Mouse (Mus musculus) megakaryocyte, embryonic 14.5 days (primary cell): Measurements from ENCODE around the gene Galnt13. TPM values are rescaled to one million over a fixed set of nuclear protein-coding genes. Genes with fewer than 3 reads are reported as not detected.
"Not testable (repeated sequence)": the region's sequence is repeated elsewhere in the genome, so short reads cannot be mapped to it uniquely, and the experiment has no call there.

ENCODE experiments used
- H3K27me3 ChIP-seq: replicated peaks from 2 replicates; pipeline ENCODE3; 2012; ENCODE audit warnings: inconsistent platforms
- H3K36me3 ChIP-seq: replicated peaks from 2 replicates; pipeline ENCODE3; 2012; ENCODE audit warnings: low read length, inconsistent platforms, mixed read lengths
- H3K4me1 ChIP-seq: 2 replicates; pipeline ENCODE4 v1.6.1; 2012; ENCODE audit warnings: inconsistent platforms
- H3K4me3 ChIP-seq: replicated peaks from 2 replicates; pipeline ENCODE3; 2012; ENCODE audit warnings: moderate library complexity, mild to moderate bottlenecking, inconsistent platforms
- H3K9me3 ChIP-seq: 2 replicates; pipeline ENCODE4 v1.6.1; 2012; ENCODE audit warnings: inconsistent platforms
- FLI1 ChIP-seq: IDR thresholded peaks from 2 replicates; pipeline ENCODE4 v1.6.1; 2012; ENCODE audit warnings: low read length, inconsistent platforms, mixed read lengths
- GATA1 ChIP-seq: IDR thresholded peaks from 3 replicates; pipeline ENCODE4 v1.6.1; 2012; ENCODE audit warnings: mixed read lengths, low read length, inconsistent platforms, borderline replicate concordance
- polyA plus RNA-seq: library from polyadenylated mRNA; stranded (reverse); fragments of >175 nt; gene quantifications from 2 replicates; pipeline ENCODE4 v1.2.3, GENCODE M21; 2012; ENCODE audit warnings: low replicate concordance; ENCODE audit not compliant: insufficient read depth

The Galnt13 gene
- polyA plus RNA-seq, 1 experiment, result not detected

DNA sequence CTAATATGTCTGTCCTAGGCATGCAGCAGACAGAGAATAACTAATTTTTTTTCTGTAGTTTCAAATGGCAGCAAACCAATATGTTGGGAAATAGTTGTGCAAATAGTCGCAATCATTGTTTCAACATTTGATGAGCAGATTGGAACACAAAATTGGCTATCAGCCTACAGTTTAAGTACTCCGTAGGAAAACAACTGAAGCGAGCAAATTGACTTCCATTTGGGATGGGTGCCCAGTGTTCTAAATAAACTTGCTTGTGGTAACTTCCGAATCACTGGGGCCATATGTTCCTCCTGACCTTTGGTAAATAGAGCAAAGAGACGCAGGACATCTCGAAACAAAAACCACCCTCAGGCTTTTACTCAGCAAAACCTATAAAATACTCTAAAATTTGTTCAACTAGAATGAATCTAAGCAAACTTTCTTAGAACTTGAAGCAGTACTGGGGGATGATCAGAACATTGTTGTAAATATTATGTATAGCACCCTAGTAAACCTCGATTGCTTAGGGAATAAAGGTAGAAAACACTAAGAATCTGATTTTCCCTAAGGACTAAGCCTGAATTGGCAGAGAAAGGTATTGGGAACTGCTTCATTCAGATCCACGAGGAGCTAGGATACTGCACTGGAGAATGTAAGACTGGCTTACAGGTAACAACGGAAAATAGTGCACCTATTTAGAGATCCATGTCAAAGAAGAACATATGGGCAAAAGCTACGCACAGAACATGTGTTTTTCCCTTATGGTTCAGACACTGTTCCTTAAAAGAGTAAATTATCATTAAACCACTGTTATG lies 122.4 kb downstream of the Galnt13 start:
- Histone ChIP-seq H3K4me3 (no peak overlapping the region), H3K9me3 (0 out of 2 replicates have a peak, but pooled peaks cover 3% of the 10 kb centered on the region), H3K4me1 (no peaks in the 10 kb centered on the region), H3K27me3 (no peaks in the 10 kb centered on the region), H3K36me3 (no peaks in the 10 kb centered on the region)
- TF ChIP-seq GATA1 (no peak), FLI1 (no peak)

DNA sequence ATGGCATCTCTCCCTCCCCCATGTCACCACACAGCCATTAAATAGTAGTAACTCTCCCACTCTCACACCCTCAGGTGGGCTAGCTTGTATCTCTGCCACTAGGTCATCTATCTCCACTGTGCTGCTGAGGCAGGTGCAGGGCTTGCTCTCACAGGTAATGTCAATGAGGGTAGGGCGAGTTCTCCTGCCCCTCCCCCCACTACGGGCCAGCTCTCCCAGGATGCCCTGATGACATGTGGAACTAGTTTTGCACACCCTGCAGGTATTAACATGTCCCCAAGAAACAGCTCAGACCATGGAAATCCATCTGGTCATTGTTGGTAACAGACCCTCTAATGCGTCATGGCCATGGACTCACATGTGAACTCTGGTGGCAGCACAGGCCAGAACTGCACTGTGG lies 129.0 kb downstream of the Galnt13 start:
- Histone ChIP-seq H3K9me3 (peaks cover 6% of the 10 kb centered on the region; the same call in 1 of the 2 replicates), H3K27me3 (no peaks in the 10 kb centered on the region), H3K4me3 (no peak overlapping the region), H3K4me1 (no peaks in the 10 kb centered on the region), H3K36me3 (no peaks in the 10 kb centered on the region)
- TF ChIP-seq FLI1 (no peak), GATA1 (no peak)

DNA sequence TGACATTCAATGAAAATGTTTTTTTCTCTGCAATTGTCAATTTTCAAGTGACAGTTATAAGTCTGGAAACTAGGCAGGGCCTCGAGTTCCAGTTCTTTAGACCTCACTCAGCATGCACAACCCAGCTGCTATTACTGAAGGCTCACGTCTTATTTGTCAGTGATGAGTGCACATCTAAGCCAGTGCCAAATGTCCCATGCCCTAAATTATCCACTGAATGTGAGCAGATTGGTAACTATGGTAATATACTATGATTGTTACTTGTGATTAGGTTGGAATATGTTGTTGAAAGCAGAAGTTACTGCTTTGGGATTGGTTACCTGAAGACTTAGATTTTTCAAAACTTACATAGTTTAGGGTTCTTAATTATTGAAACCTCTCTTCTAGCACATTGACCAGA lies 131.1 kb downstream of the Galnt13 start:
- Histone ChIP-seq H3K27me3 (no peaks in the 10 kb centered on the region), H3K4me1 (no peaks in the 10 kb centered on the region), H3K9me3 (peaks cover 6% of the 10 kb centered on the region; the same call in 1 of the 2 replicates), H3K36me3 (no peaks in the 10 kb centered on the region), H3K4me3 (no peak overlapping the region)
- no peak for TF ChIP-seq GATA1
- TF ChIP-seq FLI1, result no peak

DNA sequence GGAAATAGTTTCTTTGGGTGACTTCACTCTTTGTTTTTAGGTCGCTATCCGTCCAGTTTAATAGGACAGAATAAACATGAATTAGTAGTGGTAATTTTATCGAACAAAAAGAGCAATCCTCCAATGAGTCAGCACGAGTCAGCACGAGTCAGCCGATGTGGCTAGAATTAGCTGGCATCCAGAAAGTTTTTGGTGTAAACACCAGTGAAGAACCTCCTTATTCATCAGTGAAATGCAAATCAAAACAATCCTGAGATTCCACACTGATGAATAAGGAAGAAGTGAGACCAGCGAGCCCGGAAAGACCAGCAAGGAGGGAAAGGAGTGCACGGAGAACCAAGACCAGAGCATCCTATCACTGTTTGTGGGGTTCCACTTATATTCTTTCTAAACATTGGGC lies 131.5 kb downstream of the Galnt13 start:
- no peak overlapping the region for H3K4me3 ChIP-seq
- TF ChIP-seq GATA1, result no peak
- no peak for TF ChIP-seq FLI1
- no peaks in the 10 kb centered on the region for H3K36me3 ChIP-seq
- no peaks in the 10 kb centered on the region for H3K4me1 ChIP-seq
- no peaks in the 10 kb centered on the region for H3K27me3 ChIP-seq
- peaks cover 6% of the 10 kb centered on the region; the same call in 1 of the 2 replicates for H3K9me3 ChIP-seq

DNA sequence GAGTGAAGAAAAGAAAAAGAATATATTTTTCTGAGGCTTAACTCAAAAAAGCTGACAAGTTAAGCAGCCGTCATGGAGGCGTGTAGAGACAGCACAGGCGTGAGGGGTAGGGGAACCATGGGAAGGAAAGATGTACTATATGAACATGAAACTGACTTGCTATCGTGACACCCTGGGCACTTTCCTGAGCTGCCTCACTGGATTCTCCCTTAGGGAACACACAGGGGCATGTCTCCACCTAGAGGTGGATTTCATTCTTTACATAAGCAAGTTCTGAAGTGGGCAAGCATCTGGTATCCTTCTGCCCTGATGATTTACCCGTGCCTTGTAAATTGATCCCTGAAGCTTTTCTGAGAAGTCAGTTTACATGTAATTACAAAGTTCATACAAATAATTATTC lies 277.7 kb downstream of the Galnt13 start:
- H3K36me3 ChIP-seq, H3K4me1 ChIP-seq, H3K4me3 ChIP-seq, H3K27me3 ChIP-seq, H3K9me3 ChIP-seq: not testable (repeated sequence)

DNA sequence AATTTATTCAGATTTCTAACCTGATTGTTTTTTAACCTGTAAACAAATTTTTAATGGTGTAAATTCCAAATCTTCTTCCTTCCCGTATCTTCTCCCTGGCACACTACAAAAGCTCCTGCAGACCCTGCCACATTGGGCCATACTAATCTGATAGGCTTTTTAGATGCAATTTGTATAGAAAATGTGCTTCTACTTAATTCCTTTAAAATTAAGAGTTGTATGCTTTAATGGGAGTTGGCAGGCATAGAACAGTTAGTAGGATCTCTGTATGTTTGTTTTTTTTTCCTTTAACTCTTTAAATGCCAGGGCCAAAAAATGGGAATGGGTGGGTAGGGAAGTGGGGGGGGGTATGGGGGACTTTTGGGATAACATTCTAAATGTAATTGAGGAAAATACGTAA lies 315.1 kb downstream of the Galnt13 start:
- Histone ChIP-seq H3K27me3 (no peaks in the 10 kb centered on the region), H3K4me3 (no peak overlapping the region), H3K9me3 (no peaks in the 10 kb centered on the region), H3K4me1 (no peaks in the 10 kb centered on the region), H3K36me3 (no peaks in the 10 kb centered on the region)
- TF ChIP-seq FLI1, result no peak

DNA sequence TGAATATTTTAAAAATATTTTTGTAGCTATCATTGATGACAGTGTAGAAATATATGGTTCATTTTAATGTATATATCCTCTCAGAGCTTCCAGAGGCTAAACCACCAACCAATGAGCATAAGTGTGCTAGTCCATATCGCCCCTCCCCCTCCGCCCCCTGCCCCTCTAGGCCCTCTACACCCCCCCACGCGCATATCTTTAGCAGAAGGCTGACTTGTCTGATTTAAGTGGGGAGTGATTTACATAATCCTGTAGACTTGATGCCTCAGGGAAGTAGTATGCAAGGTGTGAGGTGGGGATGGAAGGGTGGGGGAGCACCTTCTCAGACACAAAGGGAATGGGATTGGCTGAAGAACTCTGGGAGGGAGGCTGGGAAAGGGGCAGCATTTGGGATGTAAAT lies 323.7 kb downstream of the Galnt13 start:
- Histone ChIP-seq H3K36me3 (no peaks in the 10 kb centered on the region), H3K27me3 (no peaks in the 10 kb centered on the region), H3K4me3 (no peak overlapping the region), H3K4me1 (no peaks in the 10 kb centered on the region), H3K9me3 (no peaks in the 10 kb centered on the region)
- TF ChIP-seq GATA1, result no peak
- no peak for TF ChIP-seq FLI1

DNA sequence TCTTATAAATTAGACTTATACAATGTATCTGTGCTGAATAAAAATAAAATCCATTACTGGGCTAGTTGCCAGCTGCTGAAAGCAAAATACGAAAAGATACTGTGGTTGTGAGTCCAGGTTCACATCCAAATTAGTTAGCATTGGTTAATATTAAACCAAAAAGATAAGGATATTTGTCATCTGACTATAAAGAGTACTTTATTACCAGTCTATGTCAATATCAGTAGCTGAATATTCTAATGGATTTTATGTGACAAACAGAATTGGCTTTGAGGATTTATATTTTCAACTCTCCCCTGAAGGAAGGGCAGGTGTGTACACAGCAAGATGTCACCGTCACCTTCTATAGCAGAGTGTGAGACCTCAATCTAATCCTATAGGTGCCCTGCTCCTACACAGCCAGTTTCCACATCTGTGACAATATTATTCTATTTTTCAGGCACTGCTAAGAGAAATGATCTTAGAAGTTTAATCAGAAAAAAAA lies 342.7 kb downstream of the Galnt13 start:
- no peaks in the 10 kb centered on the region for H3K4me1 ChIP-seq
- no peak overlapping the region for H3K4me3 ChIP-seq
- no peak for TF ChIP-seq GATA1
- no peak for TF ChIP-seq FLI1
- H3K36me3 ChIP-seq, result no peaks in the 10 kb centered on the region
- H3K9me3 ChIP-seq, result no peaks in the 10 kb centered on the region
- H3K27me3 ChIP-seq, result no peaks in the 10 kb centered on the region

DNA sequence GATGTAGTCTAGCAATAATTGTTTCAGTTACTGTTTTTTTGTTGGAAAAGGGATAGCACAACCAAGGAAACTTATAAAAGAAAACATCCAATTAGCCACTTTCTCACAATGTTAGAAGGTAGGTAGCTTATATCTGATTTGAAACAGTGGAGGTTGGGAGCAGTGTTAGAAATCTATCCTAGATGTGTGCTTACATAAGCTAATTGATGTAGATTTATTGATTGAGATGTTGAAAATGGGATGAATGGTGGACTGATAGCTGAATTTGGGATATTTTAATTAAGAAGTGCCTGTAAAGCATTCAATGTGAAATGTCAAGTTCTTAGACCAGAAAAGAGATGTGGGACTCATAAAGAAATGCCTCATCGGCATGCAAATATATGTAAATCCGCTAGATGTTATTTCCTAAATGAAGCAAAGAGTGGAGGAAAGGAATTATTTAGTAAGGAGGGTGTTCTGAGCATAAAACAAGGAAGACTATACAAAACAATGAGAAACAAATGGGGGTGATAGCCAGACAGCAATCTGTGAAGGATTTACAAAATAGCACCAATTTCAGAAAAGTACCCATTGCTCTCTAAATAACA lies 377.6 kb downstream of the Galnt13 start:
- Histone ChIP-seq H3K36me3 (no peaks in the 10 kb centered on the region), H3K9me3 (no peaks in the 10 kb centered on the region), H3K4me1 (no peaks in the 10 kb centered on the region), H3K27me3 (no peaks in the 10 kb centered on the region), H3K4me3 (no peak overlapping the region)
- TF ChIP-seq GATA1 (no peak), FLI1 (no peak)

DNA sequence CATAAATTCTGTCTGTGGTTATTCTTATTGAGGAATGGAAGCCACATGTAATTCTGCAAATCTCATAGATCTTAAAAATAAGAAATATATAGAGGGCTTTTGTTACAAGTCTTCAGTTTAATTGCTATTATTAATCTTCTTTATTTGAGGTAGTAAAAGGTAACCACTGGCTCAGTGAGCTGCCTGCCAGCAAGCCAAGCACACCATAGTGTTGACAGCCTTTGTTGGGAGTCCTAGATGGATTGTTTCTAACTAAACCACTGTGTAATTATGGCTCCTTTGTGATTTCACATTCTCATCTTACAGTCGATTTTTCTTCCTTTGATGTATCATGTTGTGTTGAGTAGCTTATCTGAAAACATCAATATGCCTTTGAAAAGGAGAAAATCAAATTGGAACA lies 405.1 kb downstream of the Galnt13 start:
- Histone ChIP-seq H3K27me3 (no peaks in the 10 kb centered on the region), H3K4me3 (no peak overlapping the region), H3K4me1 (no peaks in the 10 kb centered on the region), H3K36me3 (no peaks in the 10 kb centered on the region), H3K9me3 (no peaks in the 10 kb centered on the region)
- no peak for TF ChIP-seq FLI1
- no peak for TF ChIP-seq GATA1
